Mouse (Mus musculus) embryo, embryonic 9.5 days (tissue): ENCODE data around the gene Ankrd11.

Source experiments
- DNase-seq: peaks from one replicate; pipeline ENCODE4 v3.0.0-alpha.2; 2017; ENCODE audit errors: extremely low spot score

Gene Ankrd11

DNA sequence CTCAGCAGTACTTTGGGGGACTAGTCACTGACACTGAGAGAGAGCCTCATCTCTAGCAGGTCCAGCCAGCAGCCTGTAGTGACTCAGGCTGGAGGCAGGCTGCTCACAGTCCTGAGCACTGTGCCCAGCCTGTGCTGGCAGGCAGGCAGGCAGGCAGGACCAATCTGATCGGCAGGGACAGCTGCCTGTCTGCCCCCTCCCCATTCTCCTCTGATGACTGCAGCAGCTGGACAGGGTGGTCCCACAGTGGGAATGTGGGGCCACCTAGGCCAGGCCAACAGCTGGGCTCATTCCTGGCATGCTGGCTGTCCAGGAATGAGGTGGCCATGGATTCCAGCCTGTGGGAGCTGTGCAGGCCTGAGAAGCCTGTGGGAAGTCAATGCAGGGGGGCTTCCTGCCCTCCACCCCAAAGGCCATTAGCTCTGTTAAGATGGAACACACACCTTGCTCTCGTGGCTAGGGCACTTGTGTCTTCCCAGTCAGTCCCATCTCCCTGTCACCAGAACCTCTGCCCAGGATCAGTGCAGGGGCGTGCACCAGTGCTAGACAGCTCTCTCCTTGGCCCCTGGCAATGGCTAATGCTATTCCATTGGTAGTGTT, 191.3 kb downstream of the Ankrd11 start:
- DNase-seq: no peak

DNA sequence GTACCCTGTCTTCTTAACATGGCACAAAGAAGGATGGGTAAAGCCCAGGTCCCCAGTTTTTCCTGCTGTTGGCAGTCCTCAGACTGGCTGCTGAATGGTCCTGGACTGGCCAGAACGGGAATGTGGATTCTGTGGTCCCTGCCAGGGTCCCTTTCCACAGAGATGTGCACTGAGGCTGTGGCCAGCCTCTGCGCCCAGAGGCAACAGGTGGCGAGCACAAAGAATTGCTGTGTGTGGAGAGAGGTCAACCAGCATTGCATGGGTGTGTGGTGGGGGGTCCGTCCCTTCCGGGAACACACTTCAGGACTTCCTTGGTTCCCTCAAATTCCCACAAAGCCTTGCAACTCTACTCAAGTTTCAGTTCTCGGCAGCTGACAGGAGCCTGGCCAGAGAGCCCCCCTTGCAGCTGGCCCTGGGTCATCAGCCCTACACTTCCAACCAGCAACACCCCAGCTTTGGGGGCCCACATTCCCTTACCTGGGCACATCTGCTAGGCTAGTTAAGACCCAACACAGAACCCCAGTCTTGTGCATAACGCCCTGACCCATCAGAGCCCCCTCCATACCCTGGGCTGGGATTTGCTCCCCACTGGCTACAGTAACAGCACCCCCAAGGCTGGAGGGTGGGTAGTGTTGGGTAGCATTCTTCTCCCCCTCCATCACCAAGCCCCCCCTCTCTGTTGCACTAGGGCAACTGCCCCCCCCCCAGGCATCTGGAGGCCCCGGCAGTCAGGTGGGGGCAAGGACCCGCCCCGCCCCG, 192.7 kb downstream of the Ankrd11 start:
- DNase-seq: no peak

DNA sequence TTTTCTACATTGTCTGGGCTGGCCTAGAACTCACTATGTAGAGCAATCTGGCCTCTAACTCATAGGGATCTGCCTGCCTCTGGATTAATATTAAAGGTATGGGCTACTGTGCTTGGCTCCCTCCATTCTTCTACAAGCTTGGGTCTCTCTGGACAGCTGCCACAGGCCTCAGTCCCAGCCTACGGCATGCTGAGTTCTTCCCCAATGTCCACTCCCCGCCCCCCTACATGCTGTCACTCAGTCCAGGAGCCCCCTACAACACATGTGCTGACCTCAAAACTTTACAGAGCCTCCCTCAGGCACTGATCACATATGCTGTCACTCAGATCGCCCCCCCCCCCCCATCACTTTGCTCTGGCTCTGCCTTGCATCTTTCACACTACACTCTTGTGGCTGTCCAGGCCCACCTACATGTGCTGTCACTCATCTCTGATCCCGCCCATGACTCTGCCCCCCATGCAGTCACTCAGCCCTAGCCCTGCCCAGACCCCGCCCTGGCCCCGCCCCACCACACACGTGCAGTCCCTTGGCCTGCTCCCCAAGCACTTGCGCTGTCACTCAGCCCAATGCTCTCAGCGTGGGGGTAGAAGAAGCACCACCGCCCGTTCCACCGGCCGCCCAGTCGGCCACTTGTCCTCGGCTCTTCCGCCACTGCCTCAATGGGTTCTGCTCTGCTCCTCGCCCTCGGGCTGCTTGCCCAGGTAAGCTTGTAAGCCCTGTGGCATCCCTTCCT, 194.1 kb downstream of the Ankrd11 start, which contains the start of gene Cdh15:
Gene Cdh15 (plus strand): TSS at position 138 of the 733 bp plus-strand sequence.
- peak; percentile 79 for DNase-seq

DNA sequence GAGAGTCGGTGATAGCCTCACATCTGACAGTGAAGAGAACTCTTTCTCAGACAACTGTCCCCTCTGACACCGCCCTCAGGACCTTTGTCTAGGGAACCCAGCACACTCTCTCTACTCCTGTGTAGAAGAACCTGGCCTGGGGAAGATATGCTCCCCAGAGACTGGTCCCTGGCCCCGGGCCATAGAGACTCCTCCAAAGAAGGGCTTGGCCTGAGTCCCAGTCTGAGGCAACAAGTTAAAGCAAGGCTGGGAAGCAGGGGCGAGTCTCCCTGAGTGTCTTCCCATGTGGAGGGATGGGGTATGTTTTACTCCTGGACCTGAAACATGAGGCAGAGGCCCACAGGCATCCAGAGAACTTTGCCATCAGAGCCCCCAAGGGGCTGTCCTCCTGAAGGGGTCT, 196.4 kb downstream of the Ankrd11 start:
- DNase-seq: no peak

DNA sequence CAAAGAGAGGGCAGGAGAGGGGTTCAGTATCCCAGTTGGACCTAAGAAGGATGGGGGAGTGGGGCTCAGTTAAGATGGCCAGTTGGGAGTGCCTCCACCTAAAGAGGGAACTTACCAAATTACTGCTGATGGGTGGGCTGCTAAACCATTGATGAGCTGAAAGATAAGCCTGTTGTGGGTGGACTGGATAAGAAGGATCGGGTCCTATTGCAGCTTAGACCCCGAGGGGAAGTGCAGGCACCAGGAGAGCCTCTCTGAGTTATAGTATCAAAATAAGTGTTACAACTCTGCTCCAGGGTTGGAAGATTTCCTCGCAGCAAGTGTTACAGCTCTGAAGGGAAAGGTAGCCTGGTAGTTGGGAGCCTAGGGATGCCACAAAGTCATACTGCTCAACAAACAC, 197.9 kb downstream of the Ankrd11 start:
- DNase-seq: no peak

DNA sequence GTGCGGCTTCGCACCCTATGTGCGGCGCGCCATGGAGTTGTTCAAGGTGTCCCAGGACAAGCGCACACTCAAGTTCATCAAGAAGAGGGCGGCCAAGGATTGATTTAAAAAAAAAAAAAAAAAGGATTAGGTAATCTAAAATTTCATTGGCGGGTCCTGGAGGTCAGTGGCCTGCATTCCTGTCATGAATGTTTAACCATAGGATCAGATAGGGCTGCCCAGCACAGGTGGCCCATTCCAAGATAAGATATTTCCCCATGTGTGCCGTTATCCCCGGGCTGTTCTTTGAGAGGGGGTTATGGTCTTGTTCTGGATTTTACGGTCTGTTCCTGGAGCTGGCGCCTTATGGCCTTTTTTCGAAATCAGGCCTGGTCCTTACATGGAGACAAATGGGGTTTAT, 205.4 kb downstream of the Ankrd11 start:
- DNase-seq: no peak

DNA sequence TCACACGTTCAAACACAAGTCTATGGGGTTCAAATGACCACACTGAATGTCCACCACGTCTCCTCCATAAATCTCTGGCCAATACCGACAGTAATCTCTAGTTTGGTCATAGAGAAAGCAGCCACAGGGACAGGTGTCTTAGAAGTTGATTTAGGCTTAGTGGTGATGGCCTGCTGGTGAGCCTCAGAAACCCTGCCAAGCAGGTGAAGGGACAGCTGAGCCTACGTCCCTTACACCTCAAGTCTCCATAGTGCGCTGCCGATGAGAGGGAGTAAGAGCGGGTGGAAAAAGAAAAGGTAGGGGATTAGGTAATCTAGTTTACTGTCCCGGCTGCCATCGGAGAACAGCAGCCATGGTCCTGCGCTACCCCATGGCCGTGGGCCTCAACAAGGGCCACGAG, 205.9 kb downstream of the Ankrd11 start:
- no peak for DNase-seq

DNA sequence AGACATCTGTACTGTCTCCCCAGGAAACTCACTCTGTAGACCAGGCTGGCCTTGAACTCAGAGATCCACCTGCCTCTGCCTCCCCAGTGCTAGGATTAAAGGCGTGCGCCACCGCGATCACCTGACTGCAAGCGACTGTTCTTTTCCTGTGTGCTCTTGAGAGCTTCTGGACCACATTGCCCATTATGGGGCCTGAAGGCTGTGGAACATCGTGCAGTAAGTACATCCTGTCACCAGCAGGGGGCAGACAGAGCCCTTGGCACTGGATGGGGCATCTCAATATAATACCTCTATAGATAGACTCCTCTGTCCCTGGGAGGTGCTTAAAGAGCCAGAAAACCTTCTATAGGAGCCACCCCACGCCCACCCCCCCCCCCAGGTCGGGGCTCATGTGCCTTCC, 207.1 kb downstream of the Ankrd11 start:
- DNase-seq: peak; percentile 74

DNA sequence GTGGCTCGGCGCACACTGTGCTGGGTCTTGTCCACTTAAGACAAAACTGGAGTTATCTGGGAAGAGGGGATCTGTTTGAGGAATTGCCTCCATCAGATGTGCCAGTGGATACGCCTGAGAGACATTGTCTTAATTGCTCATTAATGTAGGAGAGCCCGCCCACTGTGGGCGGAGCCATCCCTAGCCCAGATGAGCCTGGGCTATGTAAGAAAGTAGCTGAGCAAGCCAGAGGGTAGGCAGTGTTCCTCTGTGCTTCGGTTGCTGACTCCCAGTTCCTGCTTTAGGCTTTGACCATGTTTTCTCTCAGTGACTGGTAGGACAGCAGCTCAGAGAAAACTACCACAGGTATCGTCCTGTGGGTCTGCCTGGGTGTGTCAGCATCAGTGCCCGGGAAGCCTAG, 207.7 kb downstream of the Ankrd11 start:
- DNase-seq: no peak
